Mouse (Mus musculus): ENCODE measurements around the gene Snw1. TPM values are rescaled to one million over a fixed set of nuclear protein-coding genes. Genes with fewer than 3 reads are reported as not detected.
A peak's percentile ranks its signal among the peaks of the same experiment; 100 is the strongest.

Snw1 gene
- polyA plus RNA-seq, 1 experiment from 2014 or later: 102 TPM

GRCm38 (mm10) chr12:87416690-87417089 is 55.4 kb downstream of the Snw1 start:
- DNase-seq (ENCODE audit: low spot score): peak; percentile 58
- H3K4me3 ChIP-seq (ENCODE audit: low read depth, low read length): no peak overlapping the region
- H3K9me3 ChIP-seq (ENCODE audit: control insufficient read depth, low read length): no peaks in the 10 kb centered on the region
- no peak overlapping the region for H3K4me2 ChIP-seq (ENCODE audit: low read depth, low read length)
- no peaks in the 10 kb centered on the region for H3K36me3 ChIP-seq (ENCODE audit: control insufficient read depth, insufficient read depth, low read length)
- H3K9ac ChIP-seq (ENCODE audit: low read depth, low read length): no peak overlapping the region
- no peaks in the 10 kb centered on the region for H3K27me3 ChIP-seq (replicated peaks; ENCODE audit: control insufficient read depth, insufficient read depth, low read length)
- WGBS: 31% methylated on average over 7 of the region's 7 CpGs
- no peak for ATAC-seq (ENCODE audit: low read depth)
- no peaks in the 10 kb centered on the region for H3K4me1 ChIP-seq (ENCODE audit: control insufficient read depth, insufficient read depth, low read length)
- no peak overlapping the region for H3K27ac ChIP-seq (replicated peaks; ENCODE audit: low read depth, low read length)

- DNase-seq (ENCODE audit: low spot score) (no peak), ATAC-seq (ENCODE audit: low read depth) (no peak)
- 70% methylated on average over 4 of the region's 4 CpGs for WGBS
- Histone ChIP-seq H3K9me3 (ENCODE audit: control insufficient read depth, low read length) (no peaks in the 10 kb centered on the region), H3K27ac (replicated peaks; ENCODE audit: low read depth, low read length) (no peak overlapping the region), H3K36me3 (ENCODE audit: control insufficient read depth, insufficient read depth, low read length) (no peaks in the 10 kb centered on the region), H3K27me3 (replicated peaks; ENCODE audit: control insufficient read depth, insufficient read depth, low read length) (no peaks in the 10 kb centered on the region), H3K4me2 (ENCODE audit: low read depth, low read length) (no peak overlapping the region), H3K4me1 (ENCODE audit: control insufficient read depth, insufficient read depth, low read length) (no peaks in the 10 kb centered on the region), H3K9ac (ENCODE audit: low read depth, low read length) (no peak overlapping the region), H3K4me3 (ENCODE audit: low read depth, low read length) (no peak overlapping the region)
Observed at GRCm38 (mm10) chr12:87415358-87415757, 56.7 kb downstream of the Snw1 start.

DNA sequence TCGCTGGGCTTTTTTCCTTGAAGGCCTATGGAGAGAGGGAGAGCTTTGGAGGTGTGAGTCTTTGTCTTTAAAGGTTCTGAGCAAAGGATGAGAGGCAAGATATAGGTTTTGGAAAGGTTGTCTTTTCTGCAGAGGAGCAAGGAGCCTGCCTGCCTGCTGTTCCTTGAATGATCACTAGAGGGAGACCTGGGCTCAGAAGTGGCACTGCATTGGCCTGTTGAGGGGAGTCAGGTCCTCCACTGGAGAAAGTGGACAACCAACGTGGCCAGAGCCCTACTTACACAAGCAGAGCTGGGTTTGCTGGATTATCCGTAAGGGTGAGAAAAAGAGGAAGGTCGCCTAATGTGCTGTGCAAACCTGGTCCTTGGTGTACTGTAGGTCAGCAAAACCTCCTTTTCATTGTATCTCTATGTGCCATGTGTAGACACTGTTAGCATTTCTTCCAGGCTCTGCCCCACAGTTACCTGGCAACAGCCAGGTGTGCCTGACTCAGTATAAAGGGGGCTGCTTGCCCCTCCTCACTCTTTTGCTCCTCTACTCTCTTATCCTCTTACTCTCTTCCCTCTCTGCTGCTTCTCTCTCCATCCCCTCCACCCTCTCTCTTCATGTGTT is 58.8 kb downstream of the Snw1 start:
- DNase-seq (ENCODE audit: low spot score): peak; percentile 49
- Histone ChIP-seq H3K9me3 (ENCODE audit: control insufficient read depth, low read length) (no peaks in the 10 kb centered on the region), H3K36me3 (ENCODE audit: control insufficient read depth, insufficient read depth, low read length) (no peaks in the 10 kb centered on the region), H3K4me1 (ENCODE audit: control insufficient read depth, insufficient read depth, low read length) (peaks cover under 1% of the 10 kb centered on the region), H3K4me2 (ENCODE audit: low read depth, low read length) (no peak overlapping the region), H3K9ac (ENCODE audit: low read depth, low read length) (no peak overlapping the region), H3K27me3 (replicated peaks; ENCODE audit: control insufficient read depth, insufficient read depth, low read length) (no peaks in the 10 kb centered on the region), H3K4me3 (ENCODE audit: low read depth, low read length) (no peak overlapping the region), H3K27ac (replicated peaks; ENCODE audit: low read depth, low read length) (no peak overlapping the region)
- peak; percentile 67 for ATAC-seq (ENCODE audit: low read depth)
- WGBS: 24% methylated on average over 4 of the region's 4 CpGs

DNA sequence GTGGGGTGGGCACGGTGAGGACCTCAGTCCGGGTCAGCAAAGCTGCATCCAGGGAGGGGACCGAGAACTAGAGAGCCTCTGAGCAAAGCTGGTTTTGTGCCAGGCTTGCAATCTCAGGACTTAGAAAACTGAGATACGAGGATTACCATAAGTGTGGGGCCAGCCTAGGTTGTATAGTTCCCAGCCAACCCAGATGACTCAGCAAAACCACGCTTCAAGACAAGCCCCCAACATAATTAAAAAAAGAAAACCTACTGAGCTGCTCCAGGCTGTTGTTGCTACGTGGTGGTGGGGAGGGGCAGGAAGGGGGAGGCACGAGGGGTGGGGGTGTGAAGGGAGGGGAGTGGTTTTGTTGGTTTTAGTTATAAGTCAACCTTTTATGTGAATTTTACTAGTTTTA is 61.1 kb downstream of the Snw1 start:
- no peak overlapping the region for H3K9ac ChIP-seq (ENCODE audit: low read depth, low read length)
- no peak for ATAC-seq (ENCODE audit: low read depth)
- no peak overlapping the region for H3K27ac ChIP-seq (replicated peaks; ENCODE audit: low read depth, low read length)
- no peak overlapping the region for H3K4me3 ChIP-seq (ENCODE audit: low read depth, low read length)
- no peaks in the 10 kb centered on the region for H3K9me3 ChIP-seq (ENCODE audit: control insufficient read depth, low read length)
- 52% methylated on average over 7 of the region's 7 CpGs for WGBS
- peaks cover 4% of the 10 kb centered on the region for H3K4me1 ChIP-seq (ENCODE audit: control insufficient read depth, insufficient read depth, low read length)
- peak; percentile 49 for DNase-seq (ENCODE audit: low spot score)
- H3K36me3 ChIP-seq (ENCODE audit: control insufficient read depth, insufficient read depth, low read length): no peaks in the 10 kb centered on the region
- H3K4me2 ChIP-seq (ENCODE audit: low read depth, low read length): no peak overlapping the region
- H3K27me3 ChIP-seq (replicated peaks; ENCODE audit: control insufficient read depth, insufficient read depth, low read length): no peaks in the 10 kb centered on the region

DNA sequence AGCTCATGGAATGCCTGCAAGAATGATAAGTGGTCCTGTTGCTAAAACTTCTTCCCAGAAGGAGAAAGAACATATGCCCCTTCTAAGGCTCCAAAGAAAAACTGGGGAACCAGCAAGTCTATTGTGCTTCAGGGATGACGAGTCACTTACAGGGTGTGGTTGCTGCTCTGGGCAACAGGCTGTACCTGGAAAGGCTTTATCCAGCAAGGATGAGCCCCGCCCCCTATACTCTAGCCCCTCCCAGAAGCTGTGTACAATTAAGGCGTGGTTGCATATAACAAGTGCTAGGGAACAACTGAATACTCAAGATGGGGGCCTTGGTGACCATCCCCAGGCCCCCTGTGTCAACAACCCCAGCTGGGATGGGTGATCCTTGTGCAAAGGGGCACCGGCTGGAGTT is 63.0 kb downstream of the Snw1 start:
- DNase-seq (ENCODE audit: low spot score): no peak
- no peak for ATAC-seq (ENCODE audit: low read depth)
- no peaks in the 10 kb centered on the region for H3K27me3 ChIP-seq (replicated peaks; ENCODE audit: control insufficient read depth, insufficient read depth, low read length)
- no peaks in the 10 kb centered on the region for H3K36me3 ChIP-seq (ENCODE audit: control insufficient read depth, insufficient read depth, low read length)
- WGBS: 79% methylated on average over 4 of the region's 4 CpGs
- H3K4me1 ChIP-seq (ENCODE audit: control insufficient read depth, insufficient read depth, low read length): peaks cover 4% of the 10 kb centered on the region
- H3K9me3 ChIP-seq (ENCODE audit: control insufficient read depth, low read length): no peaks in the 10 kb centered on the region
- no peak overlapping the region for H3K4me3 ChIP-seq (ENCODE audit: low read depth, low read length)
- H3K9ac ChIP-seq (ENCODE audit: low read depth, low read length): no peak overlapping the region
- H3K27ac ChIP-seq (replicated peaks; ENCODE audit: low read depth, low read length): no peak overlapping the region
- H3K4me2 ChIP-seq (ENCODE audit: low read depth, low read length): no peak overlapping the region

GRCm38 (mm10) chr12:87407869-87408605 is 64.0 kb downstream of the Snw1 start:
- peak; percentile 72 for DNase-seq (ENCODE audit: low spot score)

DNA sequence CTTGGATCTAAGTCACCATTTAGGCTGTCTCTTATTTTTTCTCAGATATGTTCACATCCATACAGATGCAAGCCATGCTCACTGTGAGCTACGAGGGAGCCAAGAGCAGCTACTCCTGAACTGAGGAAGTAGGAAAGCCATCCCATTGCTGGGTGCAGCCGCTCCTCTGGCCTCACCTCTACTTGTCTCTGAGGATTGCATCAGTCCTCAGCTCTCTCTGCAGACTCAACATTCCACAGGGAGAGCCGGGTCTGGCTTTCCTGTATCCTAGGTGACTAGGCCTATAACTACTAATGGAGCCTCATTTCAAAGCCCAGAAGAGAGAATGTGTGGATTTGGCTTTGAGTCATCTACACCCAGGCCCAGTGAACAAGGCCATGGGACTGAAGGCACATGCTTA is 66.4 kb downstream of the Snw1 start:
- 72% methylated on average over 3 of the region's 3 CpGs for WGBS
- Histone ChIP-seq H3K27ac (replicated peaks; ENCODE audit: low read depth, low read length) (no peak overlapping the region), H3K4me3 (ENCODE audit: low read depth, low read length) (no peak overlapping the region), H3K9me3 (ENCODE audit: control insufficient read depth, low read length) (no peaks in the 10 kb centered on the region), H3K9ac (ENCODE audit: low read depth, low read length) (no peak overlapping the region), H3K4me1 (ENCODE audit: control insufficient read depth, insufficient read depth, low read length) (peaks cover 4% of the 10 kb centered on the region), H3K4me2 (ENCODE audit: low read depth, low read length) (no peak overlapping the region), H3K27me3 (replicated peaks; ENCODE audit: control insufficient read depth, insufficient read depth, low read length) (no peaks in the 10 kb centered on the region), H3K36me3 (ENCODE audit: control insufficient read depth, insufficient read depth, low read length) (no peaks in the 10 kb centered on the region)
- DNase-seq (ENCODE audit: low spot score) (no peak), ATAC-seq (ENCODE audit: low read depth) (no peak)

More at GRCm38 (mm10) chr12:87407869-87408605, 64.0 kb downstream of the Snw1 start:
- H3K4me2 ChIP-seq (ENCODE audit: low read depth, low read length): peak overlapping the region; percentile 38
- no peaks in the 10 kb centered on the region for H3K27me3 ChIP-seq (replicated peaks; ENCODE audit: control insufficient read depth, insufficient read depth, low read length)
- H3K4me1 ChIP-seq (ENCODE audit: control insufficient read depth, insufficient read depth, low read length): peaks cover 4% of the 10 kb centered on the region
- WGBS: 28% methylated on average over 21 of the region's 21 CpGs
- no peak; the same call in 1 of the 2 replicates for ATAC-seq (ENCODE audit: low read depth)
- H3K9ac ChIP-seq (ENCODE audit: low read depth, low read length): 0 out of 2 replicates have a peak overlapping the region, but pooled peaks have one; percentile 2
- no peak overlapping the region for H3K27ac ChIP-seq (replicated peaks; ENCODE audit: low read depth, low read length)
- H3K36me3 ChIP-seq (ENCODE audit: control insufficient read depth, insufficient read depth, low read length): no peaks in the 10 kb centered on the region
- no peaks in the 10 kb centered on the region for H3K9me3 ChIP-seq (ENCODE audit: control insufficient read depth, low read length)
- no peak overlapping the region; the same call in 1 of the 2 replicates for H3K4me3 ChIP-seq (ENCODE audit: low read depth, low read length)

GRCm38 (mm10) chr12:87405165-87405564 is 66.9 kb downstream of the Snw1 start:
- Histone ChIP-seq H3K4me1 (ENCODE audit: control insufficient read depth, insufficient read depth, low read length) (peaks cover 4% of the 10 kb centered on the region), H3K27me3 (replicated peaks; ENCODE audit: control insufficient read depth, insufficient read depth, low read length) (no peaks in the 10 kb centered on the region), H3K27ac (replicated peaks; ENCODE audit: low read depth, low read length) (no peak overlapping the region), H3K4me2 (ENCODE audit: low read depth, low read length) (no peak overlapping the region), H3K36me3 (ENCODE audit: control insufficient read depth, insufficient read depth, low read length) (no peaks in the 10 kb centered on the region), H3K9me3 (ENCODE audit: control insufficient read depth, low read length) (no peaks in the 10 kb centered on the region), H3K9ac (ENCODE audit: low read depth, low read length) (no peak overlapping the region), H3K4me3 (ENCODE audit: low read depth, low read length) (no peak overlapping the region)
- no peak for ATAC-seq (ENCODE audit: low read depth)
- 84% methylated on average over 4 of the region's 4 CpGs for WGBS
- no peak for DNase-seq (ENCODE audit: low spot score)

- Histone ChIP-seq H3K9ac (ENCODE audit: low read depth, low read length) (no peak overlapping the region), H3K27me3 (replicated peaks; ENCODE audit: control insufficient read depth, insufficient read depth, low read length) (no peaks in the 10 kb centered on the region), H3K4me1 (ENCODE audit: control insufficient read depth, insufficient read depth, low read length) (no peaks in the 10 kb centered on the region), H3K9me3 (ENCODE audit: control insufficient read depth, low read length) (no peaks in the 10 kb centered on the region), H3K27ac (replicated peaks; ENCODE audit: low read depth, low read length) (no peak overlapping the region), H3K4me2 (ENCODE audit: low read depth, low read length) (no peak overlapping the region), H3K36me3 (ENCODE audit: control insufficient read depth, insufficient read depth, low read length) (no peaks in the 10 kb centered on the region), H3K4me3 (ENCODE audit: low read depth, low read length) (no peak overlapping the region)
- DNase-seq (ENCODE audit: low spot score): no peak
- WGBS: 37% methylated on average over 6 of the region's 6 CpGs
- no peak for ATAC-seq (ENCODE audit: low read depth)
Observed at GRCm38 (mm10) chr12:87401883-87402282, 70.2 kb downstream of the Snw1 start.
